Mouse (Mus musculus) layer of hippocampus, adult 11-12 months (tissue): ENCODE measurements around the gene Alkbh7.

Experiments used
- DNase-seq: peaks from one replicate; pipeline ENCODE4 v3.0.0; 2022; ENCODE audit warnings: low spot score

Gene Alkbh7

DNA sequence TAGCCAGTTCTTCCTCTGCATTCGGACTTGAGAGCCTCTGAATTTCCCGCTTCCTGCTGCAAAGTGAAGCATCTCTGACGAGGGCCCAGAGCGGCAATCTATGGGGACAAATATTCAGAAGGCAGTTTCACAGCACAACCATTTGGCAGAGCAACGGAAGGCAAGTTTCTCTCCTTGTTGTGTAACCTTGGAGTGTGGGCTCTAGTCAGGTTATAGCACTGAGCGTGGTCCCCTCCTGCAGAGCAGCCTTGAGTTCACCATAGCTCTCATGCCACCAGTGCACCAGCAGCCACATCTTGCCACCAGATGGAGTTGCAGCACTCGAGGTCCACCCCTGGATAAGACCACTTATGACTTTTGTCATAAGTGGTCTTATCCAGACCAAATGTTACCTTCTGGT, 8.7 kb upstream of the Alkbh7 start:
- no peak for DNase-seq

DNA sequence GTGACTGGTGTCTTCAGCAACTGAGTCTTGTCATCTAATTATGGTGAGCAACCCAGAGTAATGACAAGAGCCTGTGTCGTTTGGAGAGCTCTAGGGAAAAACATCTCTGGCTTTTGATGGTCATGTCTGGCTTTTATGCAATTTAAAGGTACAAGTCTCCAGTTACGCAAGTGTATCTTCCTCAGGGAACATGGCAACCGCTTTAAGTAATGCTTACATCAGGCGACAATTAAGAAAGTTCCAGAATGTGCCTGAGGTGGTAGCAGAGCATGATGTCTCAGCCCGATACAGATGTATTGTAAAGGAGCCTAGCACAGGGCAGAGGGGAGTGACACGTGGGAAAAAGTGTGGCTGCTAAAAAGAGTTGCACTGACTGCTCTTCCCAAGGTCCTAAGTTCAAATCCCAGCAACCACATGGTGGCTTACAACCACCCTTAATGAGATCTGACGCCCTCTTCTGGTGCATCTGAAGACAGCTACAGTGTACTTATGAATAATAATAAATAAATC, 8.2 kb upstream of the Alkbh7 start:
- no peak for DNase-seq

DNA sequence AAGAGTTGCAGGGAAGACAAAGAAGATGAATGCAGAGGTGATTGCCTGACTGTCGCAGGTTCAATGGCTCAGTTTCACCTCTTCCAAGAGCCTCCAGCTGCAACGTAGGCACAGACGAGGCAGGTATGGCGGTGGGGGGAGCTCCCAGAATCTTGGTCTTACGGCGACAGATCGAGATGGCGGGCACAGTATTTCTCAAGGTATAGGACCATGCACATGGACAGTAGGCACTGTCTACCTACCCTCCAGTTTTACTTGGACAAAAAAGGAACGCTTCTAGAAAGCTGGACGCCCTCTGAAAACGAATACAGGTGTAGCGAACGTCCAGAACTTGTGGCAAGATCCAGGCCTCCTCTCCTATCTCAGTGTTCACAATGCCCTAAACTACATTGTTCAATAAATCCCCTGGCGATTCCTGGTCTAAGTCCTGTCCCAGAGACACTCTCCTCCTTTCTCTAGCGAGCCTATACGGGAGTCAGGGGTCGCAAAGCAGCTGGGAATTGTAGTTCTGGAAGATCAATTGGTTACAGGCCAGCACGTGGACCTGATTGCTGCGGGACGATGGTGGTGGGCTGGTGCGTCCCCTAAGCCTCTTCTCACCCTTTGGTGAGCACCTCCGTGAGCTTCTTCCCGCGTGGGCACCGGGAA, 7.5 kb upstream of the Alkbh7 start:
- DNase-seq: peak; percentile 84

DNA sequence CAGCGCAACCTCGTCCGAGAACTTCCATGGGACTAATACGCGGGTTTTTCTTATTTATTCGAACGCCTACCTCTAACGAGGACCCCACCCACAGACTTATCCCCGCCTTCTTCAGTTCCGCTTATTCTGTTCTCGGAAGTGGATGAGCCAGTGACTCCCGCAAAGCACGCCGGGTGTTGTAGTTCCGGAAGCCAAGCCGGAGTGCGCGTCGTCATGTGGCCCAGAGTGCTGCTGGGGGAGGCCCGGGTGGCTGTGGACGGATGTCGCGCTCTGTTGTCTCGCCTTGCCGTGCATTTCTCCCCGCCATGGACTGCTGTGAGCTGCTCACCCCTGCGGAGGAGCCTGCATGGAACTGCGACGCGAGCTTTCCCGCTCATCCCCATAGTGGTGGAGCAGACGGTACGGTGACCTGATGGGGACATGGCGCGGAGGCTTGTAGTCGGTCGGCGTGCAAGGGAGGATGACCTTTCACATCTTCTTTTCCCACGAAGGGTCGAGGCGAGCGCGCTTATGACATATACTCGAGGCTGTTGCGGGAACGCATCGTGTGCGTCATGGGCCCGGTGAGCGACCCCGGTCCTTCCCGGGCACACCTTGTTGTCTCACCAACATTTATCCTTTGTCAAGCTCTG, 6.9 kb upstream of the Alkbh7 start, which contains the start of gene Clpp:
Clpp (plus strand) TSS at position 191 of the 632 bp plus-strand sequence.
- peak; percentile 97 for DNase-seq

DNA sequence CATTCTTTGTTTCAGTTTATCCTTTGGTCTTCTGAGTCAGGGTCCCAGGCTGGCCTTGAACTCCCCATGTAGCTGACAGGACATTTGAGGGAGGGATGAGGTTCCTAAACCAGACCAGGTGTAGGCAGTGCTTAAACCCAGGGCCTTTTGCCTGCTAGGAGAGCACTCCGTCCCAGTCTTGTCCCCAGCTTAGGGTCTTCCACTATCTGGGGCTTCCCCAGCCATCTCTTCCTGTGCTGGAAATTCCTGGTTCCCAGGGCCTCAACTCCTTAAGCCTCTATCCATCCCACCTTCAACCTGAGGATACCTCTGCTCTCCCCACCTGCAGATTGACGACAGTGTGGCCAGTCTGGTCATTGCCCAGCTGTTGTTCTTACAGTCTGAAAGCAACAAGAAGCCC, 6.2 kb upstream of the Alkbh7 start:
- DNase-seq: no peak

GRCm38 (mm10) chr17:56995046-56995445, 2.1 kb upstream of the Alkbh7 start:
- DNase-seq: no peak

GRCm38 (mm10) chr17:56996506-56996905, 633 bp upstream of the Alkbh7 start:
- no peak for DNase-seq

DNA sequence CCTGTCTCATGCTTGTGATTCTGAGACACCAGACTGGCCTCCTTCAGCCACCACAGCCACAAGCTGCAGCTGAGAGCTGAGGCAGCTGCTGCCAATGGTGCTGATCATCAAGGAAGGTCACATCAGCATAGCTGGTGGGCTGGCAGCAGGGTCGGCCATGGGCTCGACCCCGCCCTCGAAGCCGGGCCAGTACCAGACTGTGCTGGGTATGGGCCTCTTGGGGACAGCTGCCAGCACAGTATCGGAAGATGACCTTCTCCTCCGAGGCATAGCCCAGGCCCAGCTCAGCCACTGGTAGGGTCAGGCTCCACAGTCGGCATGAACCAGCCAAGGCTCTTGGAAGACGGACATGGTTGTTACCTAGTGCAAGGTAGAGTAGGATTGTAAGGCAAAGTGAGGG, 2.3 kb downstream of the Alkbh7 start:
- DNase-seq: peak; percentile 5

- DNase-seq: no peak
Observed at GRCm38 (mm10) chr17:56999968-57000609, 3.0 kb downstream of the Alkbh7 start, which contains the start of gene Pspn. Gene Pspn, minus strand, starts transcription at chr17:57000018.

GRCm38 (mm10) chr17:57001228-57001627, 4.1 kb downstream of the Alkbh7 start:
- DNase-seq: no peak

DNA sequence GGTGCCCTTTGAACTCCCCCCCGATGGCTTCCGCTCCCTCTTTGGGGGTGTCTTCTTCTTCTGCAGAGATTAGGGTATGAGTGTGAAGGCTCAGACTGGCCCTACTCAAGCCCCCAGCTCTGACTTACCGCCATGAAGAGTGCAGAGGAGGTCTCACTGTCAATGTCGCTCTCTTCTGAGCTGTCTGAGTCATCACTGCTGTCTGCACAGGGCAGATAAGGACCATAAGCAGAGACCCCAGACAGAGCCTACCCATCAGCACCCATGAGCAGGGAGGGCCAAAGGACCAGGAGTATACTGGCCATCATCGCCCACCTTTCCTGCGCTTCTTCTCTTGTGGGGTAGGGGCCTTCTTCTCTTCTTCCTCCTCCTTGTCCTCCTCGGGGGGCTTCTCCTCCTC, 6.9 kb downstream of the Alkbh7 start:
- DNase-seq: no peak

DNA sequence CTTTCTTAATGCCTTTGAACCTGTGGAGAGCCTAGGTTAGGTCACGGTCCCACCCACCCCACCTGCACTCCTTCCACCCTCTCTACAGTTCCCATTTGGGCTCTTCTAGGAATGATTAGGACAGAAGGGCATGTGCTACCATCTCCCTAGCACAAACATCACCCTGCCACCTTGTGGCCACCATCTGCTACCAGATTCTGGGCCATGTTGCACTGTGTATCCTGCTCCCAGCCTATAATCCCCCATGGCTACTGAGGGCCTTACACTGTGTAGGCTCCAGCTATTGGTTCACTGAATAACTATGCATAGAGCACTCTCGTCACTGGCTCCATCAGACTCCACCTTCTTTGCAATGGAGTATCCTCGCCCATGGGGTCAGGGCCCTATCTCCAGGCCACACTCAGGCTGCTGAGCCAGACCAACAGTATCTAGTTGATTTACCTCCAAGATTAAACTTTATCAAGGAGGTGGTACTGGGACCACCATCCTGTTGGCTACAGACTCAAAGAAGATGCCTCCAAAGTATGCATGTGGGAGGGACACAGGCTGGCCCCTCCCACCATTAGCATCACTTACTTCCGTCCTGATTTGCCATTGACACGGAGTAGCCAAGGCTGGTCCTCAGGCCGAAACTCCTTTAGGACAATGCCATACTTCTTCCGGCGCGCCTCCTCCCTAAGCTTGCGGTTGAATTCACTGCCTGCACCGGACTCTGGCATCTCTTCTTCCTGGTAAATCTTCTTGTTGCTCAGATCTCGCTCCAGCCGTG, 10.2 kb downstream of the Alkbh7 start:
- DNase-seq: no peak

GRCm38 (mm10) chr17:57010911-57011235, 13.7 kb downstream of the Alkbh7 start:
- DNase-seq: no peak

DNA sequence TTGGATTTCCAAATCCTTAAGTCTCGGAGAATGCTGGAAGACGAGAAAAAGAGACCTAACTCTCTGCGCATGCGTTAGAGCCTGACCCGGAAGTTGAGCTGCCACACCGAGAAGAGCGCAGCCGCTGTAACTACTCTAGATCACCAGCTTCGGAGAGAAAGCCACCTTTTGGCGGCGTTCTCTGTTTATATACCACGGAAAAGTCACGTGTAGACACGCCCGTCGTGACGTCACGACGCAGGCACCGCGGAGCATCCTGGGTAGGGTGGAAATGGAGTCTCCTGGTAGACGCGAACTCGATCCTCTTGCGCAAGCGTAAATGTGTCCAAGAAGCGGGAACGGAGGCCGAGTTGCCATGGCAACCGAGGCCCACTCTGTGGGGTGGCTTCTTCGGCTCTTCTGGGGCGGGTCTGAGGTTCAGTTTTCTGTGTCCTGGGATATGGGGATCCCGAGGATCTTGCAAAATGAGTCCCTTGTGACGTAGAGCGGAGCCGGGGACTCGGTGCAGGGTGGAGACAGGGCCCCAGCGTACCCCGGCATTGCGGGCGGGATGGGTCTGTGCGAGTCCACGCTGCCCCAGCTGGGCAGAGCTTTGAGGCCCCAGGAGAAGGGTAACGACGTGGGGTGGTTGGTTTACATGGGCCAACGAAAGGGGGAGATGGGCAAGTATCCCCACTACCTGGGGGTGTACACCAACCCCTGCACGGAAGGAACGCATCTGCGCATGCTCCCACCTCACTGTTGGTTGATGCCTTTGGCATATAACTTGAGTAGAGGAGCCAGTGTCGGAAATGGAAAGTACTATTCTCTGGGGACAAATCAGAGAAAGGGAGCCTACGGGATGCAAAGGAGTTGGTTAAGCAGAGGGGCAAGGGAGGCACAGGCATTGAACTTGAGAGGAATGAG, 14.3 kb downstream of the Alkbh7 start, which contains the start of the genes Gtf2f1 and Gm17949:
Gtf2f1 (minus strand) TSS at position 53 of the 906 bp plus-strand sequence.
Gm17949 (plus strand) TSS at position 234 of the 906 bp plus-strand sequence.
- DNase-seq: peak; percentile 96

DNA sequence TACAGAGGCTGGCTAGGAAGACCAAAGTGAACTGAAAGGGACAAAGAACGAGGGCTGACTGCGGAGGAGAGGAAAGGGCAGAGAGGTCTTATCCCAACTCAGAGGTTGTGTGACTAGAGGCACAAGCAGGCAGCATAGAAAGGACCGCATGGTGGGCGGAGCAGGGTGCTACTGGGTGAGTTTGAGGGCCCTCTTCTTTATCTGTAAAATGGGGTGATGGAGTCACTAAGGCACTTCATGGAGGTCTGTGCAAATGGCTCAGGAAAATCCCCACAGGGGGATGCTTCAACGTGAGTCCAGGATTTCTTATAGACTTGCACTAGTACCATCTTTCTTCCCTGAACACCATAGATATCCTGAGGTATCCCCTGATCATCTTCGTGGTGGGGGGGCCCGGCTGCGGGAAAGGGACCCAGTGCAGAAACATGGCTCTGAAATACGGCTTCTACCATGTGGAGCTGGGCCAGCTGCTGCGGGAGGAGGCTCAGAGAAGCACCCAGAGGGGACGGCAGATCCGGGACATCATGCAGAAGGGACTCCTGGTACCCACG, 15.2 kb downstream of the Alkbh7 start:
- no peak for DNase-seq

GRCm38 (mm10) chr17:57019693-57020092, 22.6 kb downstream of the Alkbh7 start:
- DNase-seq: no peak

DNA sequence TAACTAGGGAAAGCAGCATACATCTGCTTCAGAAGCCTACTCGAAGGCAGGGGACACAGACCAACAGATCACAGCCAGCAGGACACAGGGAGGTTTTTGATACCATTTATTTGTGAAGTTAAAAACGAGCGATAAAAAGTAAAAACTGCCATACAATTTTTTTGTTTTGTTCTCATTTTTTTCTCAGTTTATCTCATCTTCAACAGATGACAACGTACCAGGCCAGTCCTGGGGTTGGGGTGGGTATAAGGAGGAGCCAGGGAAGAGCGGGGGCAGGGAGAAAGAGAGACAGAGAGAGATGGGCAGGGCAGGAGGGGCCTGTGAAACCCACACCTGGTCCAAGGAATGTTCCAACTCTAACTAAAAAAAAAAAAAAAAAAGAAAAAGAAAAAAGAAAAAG, 23.8 kb downstream of the Alkbh7 start:
- no peak for DNase-seq

DNA sequence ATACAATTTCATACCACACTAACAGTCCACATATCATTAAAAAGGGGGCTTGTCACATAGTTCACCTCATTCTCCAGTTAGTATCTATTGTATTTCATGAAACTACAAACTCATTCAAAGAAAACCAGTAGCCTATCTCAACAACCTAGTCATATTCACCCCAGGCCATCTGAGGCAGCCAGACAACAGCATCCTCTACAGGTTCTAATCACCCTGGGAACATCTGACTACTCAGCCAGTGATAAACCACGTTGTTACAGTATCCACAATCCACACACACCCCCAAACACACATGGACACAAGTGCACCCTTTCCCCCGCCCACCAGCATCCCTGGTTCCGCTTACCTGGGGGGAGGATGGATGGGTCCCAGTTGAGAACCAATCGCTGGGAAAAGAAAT, 30.3 kb downstream of the Alkbh7 start:
- no peak for DNase-seq

- DNase-seq: no peak
Observed at GRCm38 (mm10) chr17:57029691-57030090, 32.6 kb downstream of the Alkbh7 start.

GRCm38 (mm10) chr17:57030931-57031660, 34.0 kb downstream of the Alkbh7 start, which contains the start of gene Khsrp:
Gene Khsrp, minus strand, starts transcription at chr17:57031522.
- DNase-seq: no peak
